Mouse (Mus musculus): ENCODE measurements around the gene Dnajb13. TPM values are rescaled to one million over a fixed set of nuclear protein-coding genes. Genes with fewer than 3 reads are reported as not detected.
"Not testable (repeated sequence)": the region's sequence is repeated elsewhere in the genome, so short reads cannot be mapped to it uniquely, and the experiment has no call there.

Gene Dnajb13
- polyA plus RNA-seq, 1 experiment from 2014 or later = 0.49 TPM

GRCm38 (mm10) chr7:100492391-100493116 is 22.2 kb downstream of the Dnajb13 start:
- Histone ChIP-seq H3K4me2 (ENCODE audit: low read depth, low read length, severe bottlenecking) (peak overlapping the region; percentile 78), H3K27me3 (ENCODE audit: control insufficient read depth, insufficient read depth, low read length) (no peaks in the 10 kb centered on the region), H3K4me1 (replicated peaks; ENCODE audit: control insufficient read depth, insufficient read depth, low read length) (peaks cover 14% of the 10 kb centered on the region; the same call in 1 of the 2 replicates), H3K9me3 (ENCODE audit: control insufficient read depth, low read length) (no peaks in the 10 kb centered on the region), H3K4me3 (ENCODE audit: low read depth, low read length) (peak overlapping the region; percentile 39), H3K36me3 (ENCODE audit: control insufficient read depth, insufficient read depth, low read length) (no peaks in the 10 kb centered on the region), H3K27ac (ENCODE audit: low read depth, low read length) (no peak overlapping the region), H3K9ac (ENCODE audit: low read length) (peak overlapping the region; percentile 60)
- peak; percentile 47 for ATAC-seq (replicated peaks; ENCODE audit: low FRiP score)
- 2% methylated on average over 36 of the region's 36 CpGs for WGBS
- no peak for DNase-seq (ENCODE audit: low spot score)

- H3K27me3 ChIP-seq (ENCODE audit: control insufficient read depth, insufficient read depth, low read length) = no peaks in the 10 kb centered on the region
- no peaks in the 10 kb centered on the region for H3K36me3 ChIP-seq (ENCODE audit: control insufficient read depth, insufficient read depth, low read length)
- H3K27ac ChIP-seq (ENCODE audit: low read depth, low read length) = no peak overlapping the region
- no peak for ATAC-seq (replicated peaks; ENCODE audit: low FRiP score)
- 42% methylated on average over 10 of the region's 10 CpGs for WGBS
- no peaks in the 10 kb centered on the region for H3K9me3 ChIP-seq (ENCODE audit: control insufficient read depth, low read length)
- no peak overlapping the region for H3K4me3 ChIP-seq (ENCODE audit: low read depth, low read length)
- H3K4me2 ChIP-seq (ENCODE audit: low read depth, low read length, severe bottlenecking) = no peak overlapping the region
- no peak for DNase-seq (ENCODE audit: low spot score)
- no peak overlapping the region for H3K9ac ChIP-seq (ENCODE audit: low read length)
- H3K4me1 ChIP-seq (replicated peaks; ENCODE audit: control insufficient read depth, insufficient read depth, low read length) = peaks cover 5% of the 10 kb centered on the region; the same call in 1 of the 2 replicates
Observed at GRCm38 (mm10) chr7:100488474-100489048, 26.2 kb downstream of the Dnajb13 start.

GRCm38 (mm10) chr7:100487301-100487700 is 27.5 kb downstream of the Dnajb13 start:
- ATAC-seq (replicated peaks; ENCODE audit: low FRiP score) (no peak), DNase-seq (ENCODE audit: low spot score) (no peak)
- Histone ChIP-seq H3K9me3 (ENCODE audit: control insufficient read depth, low read length) (no peaks in the 10 kb centered on the region), H3K27ac (ENCODE audit: low read depth, low read length) (no peak overlapping the region), H3K4me1 (replicated peaks; ENCODE audit: control insufficient read depth, insufficient read depth, low read length) (no peaks in the 10 kb centered on the region), H3K27me3 (ENCODE audit: control insufficient read depth, insufficient read depth, low read length) (no peaks in the 10 kb centered on the region), H3K36me3 (ENCODE audit: control insufficient read depth, insufficient read depth, low read length) (no peaks in the 10 kb centered on the region), H3K9ac (ENCODE audit: low read length) (no peak overlapping the region), H3K4me3 (ENCODE audit: low read depth, low read length) (no peak overlapping the region), H3K4me2 (ENCODE audit: low read depth, low read length, severe bottlenecking) (no peak overlapping the region)
- WGBS = 74% methylated on average over 2 of the region's 2 CpGs

GRCm38 (mm10) chr7:100484493-100484892 is 30.3 kb downstream of the Dnajb13 start:
- Histone ChIP-seq H3K4me1 (replicated peaks; ENCODE audit: control insufficient read depth, insufficient read depth, low read length) (no peaks in the 10 kb centered on the region), H3K4me2 (ENCODE audit: low read depth, low read length, severe bottlenecking) (no peak overlapping the region), H3K9ac (ENCODE audit: low read length) (no peak overlapping the region), H3K36me3 (ENCODE audit: control insufficient read depth, insufficient read depth, low read length) (no peaks in the 10 kb centered on the region), H3K4me3 (ENCODE audit: low read depth, low read length) (no peak overlapping the region), H3K27me3 (ENCODE audit: control insufficient read depth, insufficient read depth, low read length) (no peaks in the 10 kb centered on the region), H3K9me3 (ENCODE audit: control insufficient read depth, low read length) (no peaks in the 10 kb centered on the region), H3K27ac (ENCODE audit: low read depth, low read length) (no peak overlapping the region)
- WGBS = 91% methylated on average over 5 of the region's 5 CpGs
- ATAC-seq (replicated peaks; ENCODE audit: low FRiP score) (no peak), DNase-seq (ENCODE audit: low spot score) (no peak)

- H3K4me2 ChIP-seq (ENCODE audit: low read depth, low read length, severe bottlenecking); H3K36me3 ChIP-seq (ENCODE audit: control insufficient read depth, insufficient read depth, low read length); DNase-seq (ENCODE audit: low spot score); H3K4me3 ChIP-seq (ENCODE audit: low read depth, low read length); H3K4me1 ChIP-seq (replicated peaks; ENCODE audit: control insufficient read depth, insufficient read depth, low read length); H3K27me3 ChIP-seq (ENCODE audit: control insufficient read depth, insufficient read depth, low read length); ATAC-seq (replicated peaks; ENCODE audit: low FRiP score); H3K9ac ChIP-seq (ENCODE audit: low read length); H3K27ac ChIP-seq (ENCODE audit: low read depth, low read length); H3K9me3 ChIP-seq (ENCODE audit: control insufficient read depth, low read length): not testable (repeated sequence)
- WGBS = 80% methylated on average over 2 of the region's 2 CpGs
Observed at GRCm38 (mm10) chr7:100482046-100482445, 32.7 kb downstream of the Dnajb13 start.

GRCm38 (mm10) chr7:100480175-100480574 is 34.6 kb downstream of the Dnajb13 start:
- Histone ChIP-seq H3K4me1 (replicated peaks; ENCODE audit: control insufficient read depth, insufficient read depth, low read length) (no peaks in the 10 kb centered on the region), H3K27me3 (ENCODE audit: control insufficient read depth, insufficient read depth, low read length) (no peaks in the 10 kb centered on the region), H3K36me3 (ENCODE audit: control insufficient read depth, insufficient read depth, low read length) (no peaks in the 10 kb centered on the region), H3K9ac (ENCODE audit: low read length) (no peak overlapping the region), H3K4me2 (ENCODE audit: low read depth, low read length, severe bottlenecking) (no peak overlapping the region), H3K4me3 (ENCODE audit: low read depth, low read length) (no peak overlapping the region), H3K9me3 (ENCODE audit: control insufficient read depth, low read length) (no peaks in the 10 kb centered on the region), H3K27ac (ENCODE audit: low read depth, low read length) (no peak overlapping the region)
- DNase-seq (ENCODE audit: low spot score) = no peak
- ATAC-seq (replicated peaks; ENCODE audit: low FRiP score) = no peak
- WGBS = 88% methylated on average over 17 of the region's 17 CpGs

DNA sequence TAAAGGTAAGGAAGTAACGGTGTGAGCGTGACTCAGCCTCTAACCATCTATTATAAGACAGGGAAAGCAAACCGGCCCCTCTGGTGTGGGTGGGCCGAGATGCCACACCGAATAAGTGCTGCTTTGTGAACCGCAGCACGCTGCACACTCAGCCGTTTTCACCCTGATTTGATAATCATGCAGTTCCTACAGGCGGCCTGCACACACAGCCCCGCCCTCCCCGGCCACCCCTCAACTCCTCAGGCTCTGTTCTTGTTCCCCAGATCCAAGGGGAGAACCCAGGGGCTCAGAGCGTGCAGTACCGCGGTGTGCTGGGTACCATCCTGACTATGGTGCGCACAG is 35.0 kb downstream of the Dnajb13 start:
- H3K9ac ChIP-seq (ENCODE audit: low read length) = no peak overlapping the region
- no peaks in the 10 kb centered on the region for H3K4me1 ChIP-seq (replicated peaks; ENCODE audit: control insufficient read depth, insufficient read depth, low read length)
- WGBS = 78% methylated on average over 15 of the region's 15 CpGs
- no peak for DNase-seq (ENCODE audit: low spot score)
- ATAC-seq (replicated peaks; ENCODE audit: low FRiP score) = no peak
- H3K27ac ChIP-seq (ENCODE audit: low read depth, low read length) = no peak overlapping the region
- no peak overlapping the region for H3K4me3 ChIP-seq (ENCODE audit: low read depth, low read length)
- no peak overlapping the region for H3K4me2 ChIP-seq (ENCODE audit: low read depth, low read length, severe bottlenecking)
- H3K36me3 ChIP-seq (ENCODE audit: control insufficient read depth, insufficient read depth, low read length) = no peaks in the 10 kb centered on the region
- H3K9me3 ChIP-seq (ENCODE audit: control insufficient read depth, low read length) = no peaks in the 10 kb centered on the region
- H3K27me3 ChIP-seq (ENCODE audit: control insufficient read depth, insufficient read depth, low read length) = no peaks in the 10 kb centered on the region

- Histone ChIP-seq H3K27me3 (ENCODE audit: control insufficient read depth, insufficient read depth, low read length) (no peaks in the 10 kb centered on the region), H3K9ac (ENCODE audit: low read length) (no peak overlapping the region), H3K4me3 (ENCODE audit: low read depth, low read length) (no peak overlapping the region), H3K4me1 (replicated peaks; ENCODE audit: control insufficient read depth, insufficient read depth, low read length) (no peaks in the 10 kb centered on the region), H3K9me3 (ENCODE audit: control insufficient read depth, low read length) (no peaks in the 10 kb centered on the region), H3K27ac (ENCODE audit: low read depth, low read length) (no peak overlapping the region), H3K36me3 (ENCODE audit: control insufficient read depth, insufficient read depth, low read length) (no peaks in the 10 kb centered on the region), H3K4me2 (ENCODE audit: low read depth, low read length, severe bottlenecking) (no peak overlapping the region)
- ATAC-seq (replicated peaks; ENCODE audit: low FRiP score) (no peak), DNase-seq (ENCODE audit: low spot score) (no peak)
- WGBS = 87% methylated on average over 20 of the region's 20 CpGs
Observed at GRCm38 (mm10) chr7:100479100-100479822, 35.5 kb downstream of the Dnajb13 start.

All from forebrain, embryonic 11.5 days (tissue).